Mouse (Mus musculus): ENCODE results near the gene Tex44. TPM values are rescaled to one million over a fixed set of nuclear protein-coding genes. Genes with fewer than 3 reads are reported as not detected.

The Tex44 gene
- polyA plus RNA-seq (2017; shearing (Covaris generic)): not detected

GRCm38 (mm10) chr1:86426128-86426527, at the start of gene Tex44, which contains the start of gene Nmur1:
TSS of gene Tex44 (plus strand) at chr1:86426329.
TSS of gene Nmur1 (minus strand) at chr1:86426228.

Other genes starting within 250 kb of the Tex44 start
- not detected for gene B3gnt7, start 123.5 kb upstream of the Tex44 start, polyA plus RNA-seq (2017; shearing (Covaris generic))
- gene Ncl, start 66.9 kb upstream of the Tex44 start, polyA plus RNA-seq (2017; shearing (Covaris generic)): 588 TPM
- gene Nmur1, start 101 bp upstream of the Tex44 start, polyA plus RNA-seq (2017; shearing (Covaris generic)): not detected
- gene Ptma, start 100.4 kb downstream of the Tex44 start, polyA plus RNA-seq (2017; shearing (Covaris generic)): 1,728 TPM
- 15.5 TPM for gene Pde6d, start 156.3 kb downstream of the Tex44 start, polyA plus RNA-seq (2017; shearing (Covaris generic))
- gene Cops7b, start 156.6 kb downstream of the Tex44 start, polyA plus RNA-seq (2017; shearing (Covaris generic)): 9.4 TPM
- gene Nppc, start 244.2 kb downstream of the Tex44 start, polyA plus RNA-seq (2017; shearing (Covaris generic)): not detected

All from naive thymus-derived CD4-positive, alpha-beta T cell, adult 5 months (primary cell).